Mouse (Mus musculus): ENCODE data around the gene Naip2.

- TF ChIP-seq CTCF (IDR thresholded peaks at IDR 0.05; ENCODE audit: borderline replicate concordance, control insufficient read depth, extremely low read depth, insufficient read depth, low read length, poor library complexity) (no peak), POLR2A (IDR thresholded peaks at IDR 0.05; ENCODE audit: control insufficient read depth, extremely low read depth, insufficient read depth, low read length, poor library complexity) (no peak)
Measured at GRCm38 (mm10) chr13:100200778-100201177, 1.1 kb downstream of the Naip2 start.

Data from thymus, adult 2 months (tissue).